Mouse (Mus musculus) WW6 (cell line): ENCODE measurements around the gene Nrip3.
A peak's percentile ranks its signal among the peaks of the same experiment; 100 is the strongest.

ENCODE experiments used
- DNase-seq: peaks from one replicate; pipeline ENCODE4 v3.0.0-alpha.2; 2013; ENCODE audit warnings: low read depth, low spot score

Gene Nrip3

DNA sequence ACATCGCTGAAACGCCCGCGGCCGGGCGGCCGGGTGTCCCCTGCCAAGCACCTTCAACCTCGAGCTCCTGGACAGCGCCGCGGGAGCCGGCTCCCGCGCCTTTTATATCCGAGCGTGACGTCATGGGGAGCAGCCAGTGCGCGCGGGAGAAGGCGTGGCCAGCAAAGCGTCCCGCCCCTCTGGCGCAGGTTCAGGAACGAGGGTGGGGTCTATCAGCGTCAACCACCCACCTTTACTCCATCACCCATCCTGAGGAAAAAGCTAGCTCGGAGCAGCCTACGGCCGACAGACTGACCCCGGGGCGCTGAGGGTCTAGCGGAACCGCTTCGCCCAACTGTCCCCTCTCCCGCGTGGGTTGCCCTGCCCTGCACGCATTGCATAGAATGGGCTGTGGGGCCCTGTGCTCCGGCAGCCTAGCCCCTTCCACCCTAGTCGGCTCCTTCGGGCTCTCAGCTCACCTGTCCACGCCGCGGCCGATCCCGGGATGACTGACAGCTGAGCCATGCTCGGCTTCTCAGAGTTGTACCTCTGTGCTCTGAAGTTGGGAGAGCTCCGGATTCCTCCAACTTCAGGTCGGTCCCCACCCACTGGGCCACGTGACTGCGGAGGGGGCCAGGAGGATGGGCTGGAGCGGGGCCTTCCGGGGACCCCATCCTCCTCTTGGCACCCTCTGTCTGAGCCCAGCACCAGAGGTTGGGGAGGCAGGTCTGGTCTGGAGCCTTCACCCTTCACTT lies at the start of gene Nrip3:
TSS of gene Nrip3 (minus strand) at position 556 of the 734 bp plus-strand sequence.
- DNase-seq: peak; percentile 66

DNA sequence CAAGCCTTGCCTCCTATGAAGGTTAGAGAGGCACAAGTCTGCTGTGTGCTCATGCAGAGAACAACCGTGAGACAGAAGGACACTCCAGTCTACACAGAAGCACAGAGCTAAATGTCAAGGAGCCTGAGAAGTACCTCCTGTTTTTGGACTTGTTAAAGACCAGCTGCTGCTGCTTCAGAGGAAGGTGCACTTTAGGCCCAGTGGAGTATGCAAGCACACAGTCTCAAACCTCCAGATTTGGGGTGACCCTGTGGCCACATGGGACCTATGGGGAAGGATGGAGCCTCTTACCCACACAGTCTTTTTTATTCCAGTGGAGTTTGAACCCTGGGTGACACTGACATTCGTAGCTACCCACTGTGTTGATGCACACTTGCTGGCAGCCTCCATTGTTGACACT lies 49.6 kb upstream of the Nrip3 start:
- DNase-seq: no peak

DNA sequence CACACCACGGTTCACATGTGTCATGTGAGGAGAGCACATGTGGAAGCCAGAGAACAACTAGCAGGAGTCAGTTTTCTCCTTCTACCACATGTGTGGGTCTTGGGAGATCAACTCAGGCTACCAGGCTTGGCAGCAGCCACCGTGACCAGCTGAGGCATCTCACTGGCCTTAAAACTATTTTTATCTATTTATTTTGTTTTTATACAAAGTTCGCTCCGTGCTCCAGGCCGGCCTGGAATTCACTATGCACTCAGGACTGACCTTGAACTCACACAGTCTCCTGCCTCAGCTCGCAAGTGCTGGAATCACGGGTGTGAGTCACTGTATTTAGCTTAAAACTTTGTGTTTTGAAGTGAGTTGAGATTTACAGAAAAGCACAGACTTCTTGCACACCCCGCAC lies 45.1 kb upstream of the Nrip3 start:
- DNase-seq: no peak

DNA sequence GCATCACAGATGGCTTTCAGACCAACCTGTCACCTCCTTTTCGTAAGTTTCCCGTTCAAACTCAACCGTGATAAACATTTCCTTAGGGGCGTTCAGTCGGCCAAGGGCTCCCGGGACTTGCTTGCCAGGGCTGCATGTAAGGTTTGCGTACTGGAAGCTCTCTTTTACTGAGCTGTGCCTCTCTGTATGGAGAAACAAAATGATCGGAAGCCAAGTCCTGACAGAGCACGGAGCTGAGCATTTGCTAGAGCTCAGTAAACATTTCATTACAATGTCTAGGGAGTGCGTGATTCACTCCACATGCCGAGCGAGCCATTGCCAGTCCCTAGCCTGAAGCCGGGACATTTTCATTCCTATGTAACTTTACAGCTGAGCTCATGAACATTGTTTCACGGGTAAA lies 43.5 kb upstream of the Nrip3 start:
- no peak for DNase-seq

DNA sequence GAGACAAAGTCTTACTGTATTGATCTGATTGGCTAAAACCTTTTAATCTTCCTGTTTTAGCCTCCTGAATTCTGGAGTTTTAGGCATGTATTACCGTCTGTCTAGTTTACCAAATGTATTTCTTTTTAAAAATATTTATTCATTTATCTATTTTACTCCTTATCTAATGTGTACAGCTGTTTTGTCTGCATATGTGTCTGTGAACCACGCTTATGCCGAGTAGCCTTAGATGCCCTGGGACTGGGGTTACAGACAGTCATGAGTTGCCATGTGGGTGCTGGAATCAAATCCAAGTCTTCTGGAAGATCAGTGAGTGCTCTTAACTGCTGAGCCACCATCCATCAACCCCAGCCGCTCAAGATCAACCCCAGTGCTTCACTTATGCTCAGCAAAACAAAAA lies 36.8 kb upstream of the Nrip3 start:
- no peak for DNase-seq

DNA sequence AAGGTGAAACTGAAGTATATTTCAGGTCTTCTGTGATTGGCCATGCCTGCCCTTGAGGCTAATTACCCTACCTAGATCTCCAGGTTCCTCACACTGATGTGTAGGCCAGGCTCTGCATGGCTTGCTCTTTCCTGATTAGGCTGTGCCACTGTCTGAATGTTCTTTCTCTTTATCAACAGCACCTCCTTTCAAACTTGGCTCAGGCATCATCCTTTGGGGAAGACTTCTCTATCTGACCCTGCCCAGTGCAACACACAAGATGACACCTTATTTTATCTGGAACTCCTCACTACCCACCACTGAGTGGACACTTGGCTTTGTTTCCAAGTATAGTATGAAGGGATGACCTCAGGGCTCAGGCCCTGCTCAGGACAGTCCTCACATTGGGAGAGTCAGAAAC lies 36.1 kb upstream of the Nrip3 start:
- no peak for DNase-seq

DNA sequence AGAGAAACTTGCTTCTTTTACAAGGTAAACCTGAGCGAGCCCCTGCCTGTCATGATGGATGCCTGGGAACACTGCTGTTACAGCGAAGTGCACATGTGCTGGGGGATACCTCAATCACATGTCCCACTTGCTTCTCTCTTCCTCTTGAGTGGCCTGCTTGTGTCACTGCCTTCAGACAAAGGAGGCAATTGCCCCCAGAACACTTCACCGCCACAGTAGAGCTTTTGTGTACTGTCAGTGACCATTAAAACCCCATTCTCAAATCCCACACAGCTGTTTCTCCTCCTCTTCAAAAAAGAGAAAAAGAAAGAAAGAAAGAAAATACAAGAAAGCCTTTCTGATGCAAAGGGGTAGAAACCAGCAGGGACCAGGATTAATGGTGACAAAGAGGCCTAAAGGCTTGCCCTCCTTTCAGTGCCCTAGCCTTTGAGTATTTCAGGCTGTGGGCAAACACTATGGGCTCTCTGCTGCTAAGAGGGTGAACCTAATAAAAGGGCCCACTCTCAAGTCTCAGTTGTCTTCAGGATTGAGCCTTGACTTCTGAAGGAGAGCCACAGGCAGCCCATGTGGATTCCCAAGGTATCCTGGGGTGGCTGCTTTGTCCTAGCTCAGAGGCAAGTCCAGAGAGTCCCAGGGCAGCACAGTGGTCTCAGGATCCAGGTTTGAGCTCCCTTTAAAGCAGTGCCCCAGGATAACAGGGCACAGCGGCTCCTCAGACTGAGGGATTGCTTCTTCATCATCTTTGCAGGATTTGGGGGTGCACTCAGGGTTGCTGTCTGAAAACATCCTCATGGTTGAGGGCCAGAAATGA lies 31.7 kb upstream of the Nrip3 start:
- no peak for DNase-seq

DNA sequence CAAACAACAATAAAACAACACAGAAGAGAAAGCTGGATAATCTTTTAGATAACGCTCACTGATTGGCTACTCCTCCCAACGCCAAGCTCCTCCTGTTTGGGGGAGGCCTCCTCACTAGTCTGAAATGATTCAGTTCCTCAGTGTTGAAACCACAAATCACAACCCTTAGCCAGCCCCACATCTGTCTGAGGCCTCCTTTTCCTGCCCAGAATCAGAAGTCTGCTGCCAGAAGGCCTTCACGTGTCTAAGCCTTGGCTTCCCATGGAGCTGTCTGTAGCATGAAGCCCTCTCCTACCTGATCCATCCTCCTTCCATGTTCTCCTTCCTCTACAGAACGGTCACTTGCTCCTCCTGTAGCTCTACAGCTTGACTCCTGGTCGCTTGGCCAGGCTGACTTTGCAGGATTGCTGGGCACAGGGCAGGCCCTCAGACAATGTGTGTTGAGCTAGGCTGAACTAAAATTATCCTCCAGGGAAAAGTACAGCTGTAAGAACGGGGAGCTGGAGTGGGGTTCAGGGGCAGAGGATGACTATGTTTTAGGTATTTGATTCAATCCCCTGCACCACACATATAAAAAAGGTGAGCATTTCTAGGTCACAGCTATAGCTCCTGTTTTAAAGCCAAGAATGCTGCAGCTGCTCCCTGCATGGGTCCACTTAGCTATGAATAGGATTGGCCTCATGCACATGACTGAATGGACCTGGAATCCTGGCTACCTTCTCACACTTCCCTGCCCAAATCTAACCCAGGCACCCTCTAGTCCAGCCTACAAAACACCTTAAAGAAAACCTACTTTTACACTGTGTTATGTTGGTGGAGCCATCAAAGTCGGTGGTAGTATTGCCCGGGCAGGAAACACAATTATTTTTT lies 26.0 kb upstream of the Nrip3 start:
- no peak for DNase-seq

DNA sequence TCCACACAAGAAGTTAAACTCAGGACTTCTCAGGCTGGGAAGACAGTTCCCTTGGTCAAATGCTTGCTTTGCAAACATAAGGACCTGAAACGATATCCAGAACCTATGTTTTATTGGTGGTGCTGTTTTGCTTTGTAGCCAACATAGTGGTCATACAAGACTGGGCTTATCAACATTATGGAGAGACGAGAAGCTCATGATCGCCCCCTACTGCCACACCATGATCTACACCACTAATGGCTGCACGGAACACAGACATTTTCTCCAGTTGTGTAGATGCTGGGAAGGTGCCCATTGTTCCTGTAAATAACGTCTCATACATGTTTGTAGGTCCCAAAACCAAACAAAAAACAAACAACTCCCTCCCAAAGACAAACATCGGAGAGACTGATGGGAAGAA lies 23.0 kb upstream of the Nrip3 start:
- no peak for DNase-seq

DNA sequence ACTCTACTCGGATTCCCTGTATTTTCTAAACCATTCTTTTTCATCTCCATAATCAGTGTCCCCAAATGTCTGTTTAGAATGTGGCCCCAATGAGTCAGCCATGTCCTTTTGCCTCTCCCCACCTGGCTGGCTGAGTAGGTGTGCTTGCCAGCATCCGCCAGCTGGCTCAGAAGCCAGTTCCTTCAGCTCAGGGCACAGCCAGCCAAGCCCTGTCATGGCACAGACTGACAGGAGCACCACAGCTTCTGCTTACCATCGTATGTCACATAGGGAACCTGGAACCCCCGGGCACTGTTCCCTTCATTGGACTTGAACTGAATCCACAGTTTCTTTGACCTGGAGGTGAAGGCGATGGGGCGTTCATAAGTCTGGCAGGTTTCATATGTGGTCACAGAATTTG lies 22.5 kb upstream of the Nrip3 start:
- no peak for DNase-seq

DNA sequence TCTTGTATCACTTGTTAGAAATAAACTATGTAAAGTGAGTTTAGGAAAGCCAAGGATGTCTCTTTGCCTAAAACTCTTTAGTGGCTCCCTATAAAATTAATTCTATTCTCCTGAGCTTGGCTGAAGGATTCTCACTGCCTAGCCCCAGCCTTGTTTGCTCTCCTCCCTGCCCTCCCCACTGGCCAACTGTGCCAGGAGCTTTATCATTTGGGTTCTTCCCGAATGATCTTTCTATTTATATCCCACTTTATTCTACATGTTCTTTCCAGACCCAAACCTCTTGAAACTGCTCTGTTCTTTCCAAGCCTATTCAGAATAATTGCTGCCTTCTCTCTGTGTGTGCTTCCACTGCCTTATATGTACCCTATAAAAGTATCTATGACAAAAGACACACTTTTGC lies 21.7 kb upstream of the Nrip3 start:
- DNase-seq: no peak

DNA sequence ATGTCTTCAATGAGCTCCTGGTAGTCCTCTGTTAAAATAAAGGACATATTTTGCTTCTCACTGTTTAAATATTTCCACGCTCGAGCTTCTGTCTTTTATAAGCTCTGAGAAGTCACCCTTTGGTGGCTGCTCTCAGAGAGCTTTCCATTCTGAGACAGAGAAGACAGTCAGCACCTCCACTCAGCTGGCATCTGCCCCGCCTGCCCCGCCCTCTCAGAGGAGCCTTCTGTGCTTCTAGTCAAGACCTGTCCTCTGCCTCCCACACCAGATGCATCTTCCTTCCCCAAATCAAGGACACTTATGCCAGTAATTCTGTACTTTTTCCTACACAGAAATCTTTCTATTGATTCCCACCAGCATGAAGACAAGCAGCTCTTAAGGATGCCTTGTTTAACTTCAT lies 18.8 kb upstream of the Nrip3 start:
- no peak for DNase-seq

DNA sequence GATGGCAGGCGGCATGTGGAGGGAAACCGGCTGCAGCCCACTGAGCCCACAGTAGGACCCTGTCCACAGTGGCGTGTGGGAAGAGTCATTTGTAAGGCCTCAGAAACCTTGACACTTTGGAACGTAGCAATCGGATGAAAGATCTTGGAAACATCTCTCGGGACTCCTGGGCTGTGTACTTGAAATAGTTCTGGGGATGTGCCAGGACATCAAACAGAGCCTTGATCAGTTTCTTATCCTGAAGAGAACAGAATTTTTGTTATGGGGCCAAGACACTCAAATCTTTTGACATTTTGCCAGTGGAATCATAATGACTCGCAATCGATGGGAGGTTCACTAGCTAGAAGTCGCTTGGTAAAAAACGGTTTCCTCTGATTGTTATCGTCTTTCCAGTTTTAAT lies 17.3 kb upstream of the Nrip3 start:
- no peak for DNase-seq

DNA sequence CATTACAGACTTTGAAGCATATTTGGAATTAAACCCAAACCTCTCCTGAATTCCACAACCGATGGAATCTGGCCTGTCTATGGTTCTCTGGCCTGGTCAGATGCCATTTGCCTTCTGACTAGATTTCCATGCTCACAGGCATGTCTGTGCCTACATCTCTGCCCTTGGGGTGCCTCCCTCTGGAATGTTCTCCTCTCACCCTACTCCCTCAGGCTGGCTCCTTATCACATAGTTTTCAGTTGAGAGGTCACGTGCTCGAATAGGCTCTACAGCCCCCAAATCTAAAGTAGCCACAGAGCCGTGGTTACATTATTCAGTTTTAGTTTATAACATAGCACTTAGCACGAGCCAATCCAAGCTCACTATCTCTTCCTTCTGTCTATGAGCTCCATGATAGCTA lies 13.7 kb upstream of the Nrip3 start:
- DNase-seq: no peak

DNA sequence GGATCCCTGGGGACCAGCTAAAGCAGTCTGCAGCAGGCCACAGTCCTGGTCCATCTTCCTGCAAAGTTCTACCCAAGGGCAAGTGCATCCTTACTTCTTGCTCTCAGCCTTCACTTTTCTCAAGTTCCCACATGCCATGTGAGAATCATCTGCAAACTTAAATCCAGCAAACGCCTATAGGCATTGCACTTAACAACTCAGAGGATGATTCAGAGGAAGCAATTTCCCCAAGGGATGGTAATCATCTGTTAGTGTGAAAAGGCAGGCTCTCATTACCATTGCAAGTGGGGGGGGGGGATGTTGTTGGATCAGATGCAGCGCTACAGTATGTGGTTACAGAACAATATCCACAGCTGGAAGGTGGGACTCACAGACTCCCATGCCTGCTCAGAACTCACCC lies 12.7 kb upstream of the Nrip3 start:
- DNase-seq: no peak

DNA sequence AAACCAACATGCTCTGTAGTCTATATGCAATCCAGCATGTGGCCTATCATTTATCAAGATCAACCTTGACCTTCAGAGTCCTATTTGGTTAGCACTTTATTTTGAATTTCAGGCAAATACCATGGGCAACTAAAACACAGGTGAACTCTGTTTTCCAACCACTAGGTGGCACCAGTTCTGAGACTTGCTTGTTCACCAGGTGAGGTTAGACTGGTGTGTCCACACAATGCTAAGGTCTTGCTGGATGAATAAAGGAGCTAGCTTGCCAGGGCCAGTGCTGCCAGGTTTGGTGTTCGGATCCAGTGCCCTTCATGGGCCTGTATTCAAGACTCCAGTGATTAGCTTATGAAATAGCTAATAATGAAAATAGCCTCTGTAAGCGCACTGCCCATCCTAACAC lies 10.9 kb upstream of the Nrip3 start:
- DNase-seq: no peak

DNA sequence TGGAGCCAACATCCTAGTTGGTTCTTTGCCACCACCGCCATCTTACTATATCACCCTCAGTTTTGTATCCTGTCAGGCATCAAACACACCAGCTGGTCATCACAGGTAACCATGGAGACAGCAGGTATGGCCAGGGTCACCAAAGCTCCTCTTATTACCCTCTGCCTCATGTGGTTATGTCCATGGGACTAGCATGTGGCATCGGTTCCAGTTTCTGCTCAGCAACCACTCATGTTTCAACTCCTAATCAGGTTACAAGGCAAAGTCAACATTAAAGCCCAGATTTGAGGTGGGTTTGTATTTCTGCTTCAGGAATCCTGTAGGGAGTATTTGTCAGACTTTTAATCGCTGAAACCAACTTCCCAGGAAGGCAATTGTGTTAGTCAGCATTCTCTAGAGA lies 9.0 kb upstream of the Nrip3 start:
- no peak for DNase-seq

DNA sequence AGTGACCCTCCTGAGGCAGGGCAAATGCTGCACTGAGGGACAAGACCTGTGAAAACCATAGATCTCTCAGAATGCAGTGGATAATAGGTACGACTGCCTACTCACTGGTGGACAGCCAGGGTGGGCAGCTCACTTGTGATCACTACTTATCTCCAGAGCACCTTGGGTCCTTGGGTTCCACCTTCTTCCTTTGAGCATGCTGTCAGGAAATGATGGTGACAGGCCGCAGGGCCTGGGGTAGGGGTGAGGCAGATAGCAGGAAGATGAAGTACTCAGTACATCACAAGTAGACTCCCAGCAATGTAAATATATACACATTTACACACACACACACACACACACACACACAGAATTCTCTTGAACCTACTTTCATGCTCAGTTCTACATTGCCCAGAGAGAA lies 6.0 kb upstream of the Nrip3 start:
- no peak for DNase-seq

DNA sequence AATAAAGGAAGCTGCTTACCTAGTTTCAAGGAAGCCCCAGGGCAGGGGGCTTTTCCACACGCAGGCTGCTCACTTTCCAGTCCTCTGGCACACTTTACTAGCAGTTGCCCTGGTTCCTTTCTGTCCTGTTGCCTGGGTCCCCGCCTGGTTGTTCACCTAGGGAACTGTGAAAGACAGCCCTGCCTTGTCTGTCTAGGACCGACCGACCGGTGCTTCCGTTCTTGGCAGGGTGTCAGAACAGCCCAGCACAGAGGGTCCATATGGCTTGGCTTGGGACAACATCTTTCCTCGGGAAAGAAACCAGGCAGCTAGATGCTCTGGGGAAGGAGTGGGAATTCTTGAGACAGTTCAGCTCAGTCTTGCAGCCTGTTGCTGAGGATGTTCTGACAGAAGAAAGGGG lies 1.5 kb upstream of the Nrip3 start:
- no peak for DNase-seq

DNA sequence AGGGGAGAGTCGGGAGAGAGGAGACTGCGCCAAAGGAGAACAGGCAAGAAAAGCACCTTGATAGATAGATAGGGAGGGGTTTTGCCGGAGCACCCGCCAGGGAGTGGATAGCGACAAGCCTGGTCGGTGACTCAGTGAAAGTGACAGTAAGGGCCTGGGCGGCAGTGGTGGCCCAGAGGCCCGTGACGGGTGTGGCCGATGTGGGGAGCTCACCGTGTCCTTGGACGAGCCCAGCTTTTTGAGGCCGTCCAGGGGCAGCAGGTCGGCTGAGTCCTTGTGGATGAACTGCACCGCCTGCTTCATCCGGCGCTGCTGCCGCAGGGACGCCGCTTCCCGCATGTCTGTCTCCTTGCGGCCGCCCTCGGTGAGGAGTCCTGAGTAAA lies 747 bp downstream of the Nrip3 start:
- no peak for DNase-seq

DNA sequence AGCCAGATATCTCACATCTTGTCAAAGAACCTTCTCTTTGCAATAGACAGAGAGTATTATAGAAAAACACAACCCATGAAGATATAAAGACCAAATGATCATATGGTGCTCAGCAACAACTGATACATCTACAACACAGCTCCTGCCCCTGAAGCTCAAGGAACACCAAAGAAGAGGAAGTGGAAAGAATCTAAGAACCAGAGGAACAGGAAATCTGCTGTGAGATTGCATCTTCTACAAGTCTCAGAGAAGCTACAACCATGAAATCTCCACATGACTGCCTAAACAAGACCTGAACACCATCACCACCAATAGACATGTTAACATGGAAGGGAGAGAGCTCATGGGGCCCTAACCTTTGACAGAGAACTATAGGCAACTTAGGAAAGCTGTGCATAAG lies 9.6 kb downstream of the Nrip3 start:
- DNase-seq: no peak

DNA sequence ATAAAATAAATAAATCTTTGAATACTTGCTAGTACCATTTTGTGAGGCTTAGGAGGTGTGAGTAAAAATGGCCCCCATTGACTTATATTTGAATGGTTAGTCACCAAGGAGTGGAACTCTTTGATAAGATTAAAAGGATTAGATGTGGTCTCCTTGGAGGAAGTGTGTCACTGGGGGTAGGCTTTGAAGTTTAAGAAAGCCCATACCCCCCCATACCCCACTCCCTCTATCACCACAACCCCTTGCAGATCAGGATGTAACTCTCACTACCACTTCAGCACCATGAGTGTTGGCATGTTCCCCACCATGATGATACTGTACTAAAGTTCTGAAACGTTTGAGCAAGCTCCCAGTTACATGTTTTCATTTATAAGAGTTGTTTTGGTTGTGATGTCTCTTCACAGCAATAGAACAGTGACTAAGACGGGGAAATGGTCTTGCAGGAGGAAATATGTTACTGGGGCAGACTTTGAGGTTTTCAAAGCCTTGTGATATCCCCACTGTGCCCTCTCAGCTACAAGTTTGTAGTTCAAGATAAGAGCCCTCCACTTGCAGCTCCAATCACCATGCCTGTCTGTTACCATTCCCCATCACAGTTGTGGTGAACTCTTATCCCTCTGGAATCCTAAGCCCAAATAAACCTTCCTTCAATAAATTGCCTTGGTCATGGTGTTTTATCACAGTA lies 13.0 kb downstream of the Nrip3 start:
- no peak for DNase-seq
